Comparison of ENCODE assay signal across 11 mouse cellular contexts in genomic region chr5:119674606-119675330, GRCm38 (mm10). TPM values are rescaled to one million over a fixed set of nuclear protein-coding genes. Genes with fewer than 3 reads are reported as not detected.
DNase-seq lines count a peak whose midpoint lies in the region; ATAC-seq and TF ChIP-seq lines count a peak whose summit lies in the region.
"Had no signal": no experiment of that assay in that cellular context is flagged by ENCODE, and none has a peak within 500 bp of the region (broad histone marks: within the 10 kb centered on the region; RNA-seq: fewer than 3 reads in every experiment).

No protein-coding gene starts in this region.

- no peak for TF ChIP-seq POLR2A in kidney, adult 2 months (IDR thresholded peaks at IDR 0.05; ENCODE audit: low read depth, low read length)

- no peaks in the 10 kb centered on the region for H3K36me3 ChIP-seq in kidney, adult 2 months (ENCODE audit: control insufficient read depth, insufficient read depth, low read length)
- H3K36me3 ChIP-seq in embryonic facial prominence, embryonic 12.5 days = peaks cover 10% of the 10 kb centered on the region
- H3K36me3 ChIP-seq in liver, embryonic 14.5 days (replicated peaks; ENCODE audit: control insufficient read depth, insufficient read depth, low read depth) = no peaks in the 10 kb centered on the region

- no peak for ATAC-seq in embryonic facial prominence, embryonic 12.5 days (ENCODE audit: insufficient number of reproducible peaks, insufficient read depth, low FRiP score, low TSS enrichment)
- no peak for ATAC-seq in liver, embryonic 14.5 days (ENCODE audit: insufficient read depth)
- ATAC-seq: forebrain, embryonic 13.5 days had no signal

- H3K27ac ChIP-seq in kidney, adult 2 months (ENCODE audit: insufficient read depth, low read depth, low read length) = no peak overlapping the region
- H3K27ac ChIP-seq in embryonic facial prominence, embryonic 12.5 days = peak overlapping the region; percentile 98
- no peak overlapping the region for H3K27ac ChIP-seq in liver, embryonic 14.5 days
- H3K27ac ChIP-seq: forebrain, embryonic 13.5 days had no signal

- TF ChIP-seq CTCF in kidney, adult 2 months (conservative IDR thresholded peaks at IDR 0.05; ENCODE audit: insufficient read depth, insufficient read length, low read depth, low read length) = no peak
- TF ChIP-seq CTCF in liver, embryonic 14.5 days (IDR thresholded peaks at IDR 0.05; ENCODE audit: low read depth) = no peak

- peak overlapping the region; percentile 91 for H3K9ac ChIP-seq in embryonic facial prominence, embryonic 12.5 days
- H3K9ac ChIP-seq in liver, embryonic 14.5 days (replicated peaks) = no peak overlapping the region
- H3K9ac ChIP-seq: forebrain, embryonic 13.5 days had no signal

- no peaks in the 10 kb centered on the region for H3K4me1 ChIP-seq in kidney, adult 2 months (ENCODE audit: control insufficient read depth, insufficient read depth, low read length)
- 0 out of 2 replicates have a peak, but pooled peaks cover 8% of the 10 kb centered on the region for H3K4me1 ChIP-seq in embryonic facial prominence, embryonic 12.5 days
- 0 out of 4 replicates have a peak, but pooled peaks cover 0 to 2% of the 10 kb centered on the region in 2 experiments for H3K4me1 ChIP-seq in liver, embryonic 14.5 days (replicated peaks; ENCODE audit: control insufficient read depth in 2 of 2, insufficient read depth in 2 of 2, low read length in 1 of 2)

- H3K4me3 ChIP-seq in kidney, adult 2 months (ENCODE audit: insufficient read depth, low read depth, low read length) = peak overlapping the region; percentile 37; the same call in 1 of the 2 replicates
- H3K4me3 ChIP-seq in embryonic facial prominence, embryonic 12.5 days = peak overlapping the region; percentile 57
- peak overlapping the region in 1 of 2 experiments; percentile 50; a peak in 2 of 4 replicates for H3K4me3 ChIP-seq in liver, embryonic 14.5 days (ENCODE audit: insufficient read depth in 1 of 2, low read depth in 2 of 2, low read length in 2 of 2)
- H3K4me3 ChIP-seq: forebrain, embryonic 13.5 days had no signal

- TF ChIP-seq EP300 in liver, embryonic 14.5 days (IDR thresholded peaks at IDR 0.05; ENCODE audit: low read depth) = no peak

- peak overlapping the region; percentile 65 for H3K4me2 ChIP-seq in embryonic facial prominence, embryonic 12.5 days (replicated peaks)
- H3K4me2 ChIP-seq in liver, embryonic 14.5 days (ENCODE audit: low read depth) = peak overlapping the region; percentile 38
- H3K4me2 ChIP-seq: forebrain, embryonic 13.5 days had no signal

- no peak for DNase-seq in kidney, adult 2 months
- DNase-seq in kidney, adult 18-20 months = no peak
- DNase-seq in MN1 (ENCODE audit: low spot score) = peak; percentile 40
- no peak for DNase-seq in liver, embryonic 14.5 days (ENCODE audit: low read depth in 3 of 3, low spot score in 3 of 3)
- no peak for DNase-seq in cerebellum, adult 9-11 months
- DNase-seq in Muller cell, postnatal 12 days (ENCODE audit: inconsistent ontology term) = no peak
- DNase-seq in ovary, postnatal 36 days (ENCODE audit: low spot score) = no peak
- DNase-seq: kidney, postnatal 10 days; thymus, postnatal 36 days had no signal

- no peaks in the 10 kb centered on the region for H3K9me3 ChIP-seq in embryonic facial prominence, embryonic 12.5 days
- no peaks in the 10 kb centered on the region for H3K9me3 ChIP-seq in liver, embryonic 14.5 days (ENCODE audit: control insufficient read depth, low read length)
- H3K9me3 ChIP-seq: forebrain, embryonic 13.5 days had no signal

- WGBS in kidney, adult 2 months = 32% methylated on average over 12 of the region's 12 CpGs
- 14% methylated on average over 12 of the region's 12 CpGs for WGBS in embryonic facial prominence, embryonic 12.5 days
- WGBS in liver, embryonic 14.5 days (ENCODE audit: insufficient replicate concordance) = 29% methylated on average over 12 of the region's 12 CpGs

- H3K27me3 ChIP-seq in kidney, adult 2 months (replicated peaks; ENCODE audit: control insufficient read depth, insufficient read depth, low read length) = 0 out of 2 replicates have a peak, but pooled peaks cover 3% of the 10 kb centered on the region
- peaks cover 34% of the 10 kb centered on the region for H3K27me3 ChIP-seq in embryonic facial prominence, embryonic 12.5 days
- H3K27me3 ChIP-seq in liver, embryonic 14.5 days (ENCODE audit: control insufficient read depth, insufficient read depth, low read length) = peaks cover 53% of the 10 kb centered on the region

RNA-seq across cellular contexts. Expression of gene Tbx3, which starts 4.3 kb away (rescaled TPM):
- polyA plus RNA-seq in kidney, adult 2 months (2012; rRNA removed) = 6.9 and 12.2 TPM in 2 replicates
- polyA plus RNA-seq in embryonic facial prominence, embryonic 12.5 days (2016; fragmentation: Nextera tagmentation; extraction: Ambion mirVana) = 59.5 and 65.3 TPM in 2 replicates
- polyA plus RNA-seq in liver, embryonic 14.5 days (2012; rRNA removed) = 1.4 and 1.7 TPM in 2 replicates
- 2.0 and 2.4 TPM in 2 replicates for polyA plus RNA-seq in liver, embryonic 14.5 days (2014; fragmentation: Nextera tagmentation; extraction: Ambion mirVana)
